Mouse (Mus musculus) erythroblast, adult 5-6 weeks (primary cell): ENCODE measurements around the gene Scn2a. TPM values are rescaled to one million over a fixed set of nuclear protein-coding genes. Genes with fewer than 3 reads are reported as not detected.

Source experiments
- ATAC-seq: replicated peaks from 2 replicates; pipeline ENCODE4 v1.8.0; 2016; ENCODE audit warnings: moderate number of reproducible peaks, mild to moderate bottlenecking, moderate TSS enrichment, inconsistent platforms; ENCODE audit not compliant: poor library complexity, low FRiP score, severe bottlenecking
- total RNA-seq, 2 experiments: library from RNA; stranded (forward) in 1 of 2; stranded (reverse) in 1 of 2; fragments of 150-400 nt in 1 of 2; fragments of 200-764, 138-1000 nt in 1 of 2; gene quantifications; 2 replicates each; pipeline versions ENCODE4 v1.2.3 to v1.2.4; 2015 to 2017; ENCODE audit warnings: low replicate concordance in 2 of 2

Scn2a gene
- not detected in 2 replicates for total RNA-seq (2015; ENCODE audit: low replicate concordance)
- not detected in 2 replicates for total RNA-seq (2017; ENCODE audit: low replicate concordance)

DNA sequence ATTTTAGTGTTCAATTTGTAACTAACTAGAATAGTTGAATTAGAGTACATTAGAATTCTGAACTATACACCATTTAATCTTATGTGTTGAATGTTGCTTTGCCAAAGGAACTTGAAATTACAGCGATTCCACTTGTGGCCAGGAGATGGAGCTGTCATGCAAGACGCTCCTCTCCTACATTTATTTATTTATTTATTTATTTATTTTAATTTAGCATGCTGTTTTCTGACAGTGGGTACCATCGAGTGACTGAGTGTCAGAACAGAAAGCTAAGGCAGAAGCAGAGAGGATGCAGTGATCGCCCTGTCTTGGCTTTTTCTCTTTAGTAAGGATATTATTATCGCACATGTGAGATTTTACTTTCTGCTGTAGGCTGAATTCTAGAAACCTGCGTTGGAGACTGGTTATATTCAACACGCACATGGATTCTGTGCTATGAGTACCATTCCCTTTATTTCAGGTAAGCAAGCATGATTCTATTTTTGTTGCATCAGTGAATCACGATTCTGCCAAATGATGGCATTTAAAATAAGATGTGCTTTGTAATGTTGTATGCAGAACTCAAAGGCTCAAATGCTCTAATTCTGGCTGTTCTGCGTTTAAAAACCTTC is at the start of gene Scn2a:
Gene Scn2a (plus strand): TSS at position 216 of the 611 bp plus-strand sequence.
- ATAC-seq, result no peak

DNA sequence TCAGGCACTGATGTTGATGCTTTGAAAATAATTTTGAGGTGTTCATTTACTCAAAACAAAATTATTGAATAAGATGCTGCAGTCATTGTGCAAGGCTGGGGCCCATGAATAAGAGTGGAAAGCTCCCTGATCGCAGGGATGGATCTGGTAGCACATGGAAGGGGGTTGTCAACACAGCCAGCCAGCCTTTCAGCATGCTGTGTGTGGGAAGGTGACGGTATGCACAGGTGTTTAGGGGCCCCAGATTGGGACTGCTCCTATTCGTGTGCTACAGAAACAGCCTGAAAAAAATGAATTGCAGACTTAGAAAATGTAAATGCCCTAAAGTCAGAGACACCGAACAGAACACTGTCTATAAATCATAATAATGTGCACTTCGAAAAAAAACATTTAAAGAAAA is 32.9 kb upstream of the Scn2a start:
- ATAC-seq, result no peak

DNA sequence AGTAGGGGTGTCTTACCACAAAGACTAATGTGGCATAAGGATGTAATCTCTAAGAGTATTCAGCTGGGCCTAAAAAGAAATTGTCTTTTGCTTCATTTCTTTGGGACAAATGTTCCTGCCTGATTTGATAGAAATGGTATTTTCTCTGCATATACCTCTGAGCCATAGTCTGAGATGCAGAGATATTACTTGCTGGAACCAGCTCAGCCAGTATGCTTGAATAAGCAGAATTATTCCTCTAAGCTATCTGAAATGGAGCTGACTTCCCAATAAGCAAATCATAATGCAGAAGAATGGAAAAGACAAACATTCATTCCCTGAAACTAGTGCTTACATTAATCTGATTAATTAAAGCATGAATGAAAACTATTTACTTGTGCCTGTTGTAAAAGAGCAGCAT is 12.8 kb upstream of the Scn2a start:
- no peak for ATAC-seq

DNA sequence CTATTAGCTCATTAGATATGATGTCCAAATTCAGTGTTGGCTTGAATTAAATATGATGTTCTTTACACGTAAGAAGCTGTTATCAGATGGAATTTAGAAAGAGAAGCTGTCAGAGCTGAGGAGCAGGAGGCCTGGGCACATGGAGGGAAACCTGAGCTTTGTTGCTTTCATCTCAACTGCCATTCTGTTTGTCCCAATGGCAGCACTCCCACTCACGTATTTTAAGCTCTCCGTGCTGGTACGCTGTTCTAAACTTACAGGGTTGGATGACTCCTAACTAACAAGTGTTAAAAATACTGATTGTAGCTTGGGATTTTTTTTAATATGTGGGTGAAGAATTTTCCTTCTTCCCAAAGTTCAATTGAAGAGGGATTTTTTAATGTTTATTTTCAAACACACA is 8.7 kb upstream of the Scn2a start:
- no peak for ATAC-seq

DNA sequence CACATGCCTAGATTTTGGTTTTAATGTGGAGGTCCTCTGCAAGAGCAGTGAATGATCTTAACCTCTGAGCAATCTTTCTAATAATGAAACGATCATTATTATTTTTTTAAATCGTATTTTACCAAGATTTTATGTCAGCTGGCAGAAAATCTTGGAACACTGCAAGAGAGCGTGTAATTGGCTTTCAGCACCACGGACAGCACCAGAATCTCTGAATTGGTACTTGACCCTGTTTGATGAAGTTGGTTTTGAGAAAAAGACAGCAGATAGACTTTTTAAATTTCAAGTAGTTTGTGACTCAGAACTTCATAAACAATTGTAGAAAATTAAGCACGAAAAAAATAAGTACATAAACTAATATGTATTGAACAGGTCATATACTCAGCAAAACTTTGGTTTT is 790 bp upstream of the Scn2a start:
- no peak for ATAC-seq

DNA sequence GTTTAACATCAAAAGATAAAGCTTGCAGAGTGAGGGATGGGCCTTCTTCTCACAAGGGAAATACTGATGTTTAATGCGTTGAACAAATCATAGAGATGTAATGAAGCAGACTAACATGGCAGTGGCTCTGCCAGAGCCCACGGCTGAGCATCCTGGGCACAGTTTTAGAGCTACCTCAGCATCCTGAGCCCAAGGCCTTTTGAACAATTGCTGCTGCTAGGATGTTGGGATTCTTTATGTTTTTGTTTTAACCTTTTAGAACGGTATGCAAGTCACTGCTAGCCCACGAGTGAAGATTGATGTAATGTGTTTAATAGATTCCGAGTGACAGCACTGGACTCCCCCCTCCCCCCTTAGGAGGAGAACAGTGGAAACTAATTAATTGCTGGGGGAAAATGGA is 683 bp downstream of the Scn2a start:
- no peak for ATAC-seq

DNA sequence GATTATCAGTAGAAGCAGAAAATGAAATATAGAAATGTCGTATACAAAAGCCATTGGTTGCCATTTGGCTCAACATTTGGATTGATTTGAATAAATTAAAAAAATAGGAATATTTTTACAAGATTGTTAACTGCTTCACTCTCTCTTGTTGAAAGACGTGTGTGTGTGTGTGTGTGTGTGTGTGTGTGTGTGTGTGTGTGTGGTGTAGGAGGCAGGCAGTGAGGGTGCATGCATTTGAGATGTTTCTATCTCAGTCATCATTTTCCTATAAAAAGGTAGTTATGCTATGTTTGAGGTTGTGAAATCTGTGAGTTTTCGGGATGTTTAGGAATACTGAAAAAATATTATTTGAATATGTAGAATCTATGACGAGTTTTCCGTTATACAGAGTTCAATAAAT is 1.3 kb downstream of the Scn2a start:
- no peak for ATAC-seq

DNA sequence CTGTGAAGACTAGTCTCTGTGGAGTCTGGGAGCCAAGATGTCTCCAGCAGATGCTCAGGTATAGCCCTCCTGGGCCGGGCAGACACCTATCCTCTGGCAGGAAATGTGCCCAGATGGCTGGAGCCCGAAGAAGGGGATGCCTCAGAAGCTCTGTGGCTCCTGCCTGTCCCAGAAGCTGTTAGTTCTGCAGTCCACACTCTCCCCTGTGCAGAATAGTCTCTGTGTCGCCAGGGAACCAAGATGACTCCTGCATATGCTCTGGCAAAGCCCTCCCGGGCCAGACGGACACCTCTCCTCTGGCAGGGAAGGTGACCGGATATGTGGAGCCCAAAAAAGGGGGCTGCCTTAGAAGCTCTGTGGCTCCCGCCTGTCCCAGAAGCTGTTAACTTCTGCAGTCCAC is 32.1 kb downstream of the Scn2a start:
- no peak for ATAC-seq

DNA sequence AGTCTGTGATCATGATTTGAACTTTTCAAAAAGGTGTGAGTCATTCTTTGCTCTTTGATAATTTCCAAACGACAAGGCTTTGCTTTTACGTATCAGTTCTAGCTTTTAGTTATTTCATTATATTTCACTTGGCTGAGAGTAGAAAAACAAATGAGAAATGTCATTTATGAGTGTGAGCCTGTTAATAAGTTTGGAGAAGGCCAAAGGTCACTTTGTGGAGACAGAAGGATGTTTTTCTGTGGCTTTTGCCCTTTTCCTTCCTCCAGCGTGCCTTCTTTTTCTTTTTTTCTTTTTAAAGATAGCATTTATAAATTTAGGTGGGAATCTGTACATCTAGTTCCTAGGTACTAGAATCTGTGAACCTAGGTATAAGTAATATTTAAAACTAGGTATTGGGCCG is 36.5 kb downstream of the Scn2a start:
- ATAC-seq, result no peak

DNA sequence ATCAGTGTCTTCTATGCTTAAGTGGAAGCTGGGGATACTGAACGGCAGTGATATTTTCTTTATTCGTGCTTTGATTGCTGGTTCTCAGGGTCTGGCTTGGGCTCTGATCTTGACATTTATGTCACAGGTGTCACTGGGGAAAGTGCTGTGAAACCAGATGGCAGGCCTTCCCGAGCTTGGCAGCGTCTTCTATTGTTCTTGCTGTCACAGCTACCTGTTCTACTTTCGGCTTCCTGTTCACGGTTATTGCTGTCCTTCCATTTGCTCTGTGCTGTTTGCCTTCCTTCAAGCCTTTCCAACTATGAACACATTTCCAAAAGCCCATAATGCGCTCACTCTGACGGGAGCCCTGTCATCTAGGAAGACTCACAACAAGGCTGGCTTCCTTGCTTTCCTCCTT is 37.9 kb downstream of the Scn2a start:
- ATAC-seq, result no peak

DNA sequence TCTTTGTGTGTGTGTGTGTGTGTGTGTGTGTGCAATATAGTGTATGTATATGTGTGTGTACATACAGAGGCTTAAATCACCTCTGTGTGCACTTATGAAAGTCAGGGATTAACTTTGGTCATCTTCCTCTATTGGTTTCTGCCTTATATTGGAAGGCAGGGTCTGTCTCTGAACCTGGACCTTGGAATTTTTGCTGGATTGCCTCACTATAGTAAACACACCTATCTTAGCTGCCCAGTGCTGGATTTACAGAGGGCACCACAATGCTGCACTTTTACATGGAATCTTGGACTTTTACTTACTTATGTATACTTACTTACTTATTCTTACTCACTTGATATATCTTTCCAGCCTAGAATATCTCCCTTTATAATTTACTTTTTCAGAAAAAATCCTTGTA is 43.3 kb downstream of the Scn2a start:
- ATAC-seq, result no peak

DNA sequence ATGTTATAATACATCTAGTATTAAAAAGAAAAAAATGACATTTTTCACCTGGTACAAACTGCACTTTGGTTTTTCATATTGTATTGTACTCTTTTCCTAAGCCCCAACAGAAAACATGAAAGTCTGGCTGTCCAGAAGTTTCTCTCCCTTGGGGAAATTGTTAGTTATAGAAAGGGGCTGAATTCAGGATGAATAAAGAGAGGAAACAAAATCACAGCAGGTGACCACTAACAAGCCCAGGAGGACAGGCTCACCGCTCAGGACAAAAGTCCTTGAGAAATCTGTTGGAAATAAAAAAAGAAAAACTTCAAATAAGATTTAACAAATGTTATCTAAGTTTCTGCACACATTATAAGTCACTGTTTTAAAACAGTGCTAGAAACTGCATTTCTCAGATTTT is 43.9 kb downstream of the Scn2a start:
- no peak for ATAC-seq

DNA sequence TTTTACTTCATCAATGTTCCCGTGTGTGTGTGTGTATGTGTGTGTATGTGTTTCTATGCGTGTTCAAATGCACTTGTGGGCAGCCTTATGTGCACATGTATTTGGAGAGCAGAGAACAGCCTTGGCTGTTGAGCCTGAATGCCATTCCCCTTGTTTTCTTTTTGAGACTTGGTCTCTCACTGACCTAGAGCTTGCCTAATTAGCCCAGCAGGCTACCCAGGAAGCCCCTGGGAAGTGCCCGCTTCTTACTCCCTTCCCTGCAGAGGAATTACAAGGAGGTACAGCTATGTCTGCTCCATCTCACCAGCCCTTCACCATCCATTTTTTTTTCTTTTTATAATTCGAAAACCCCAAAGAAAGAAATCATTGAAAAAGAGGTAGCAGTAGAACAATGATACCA is 44.6 kb downstream of the Scn2a start:
- no peak for ATAC-seq

DNA sequence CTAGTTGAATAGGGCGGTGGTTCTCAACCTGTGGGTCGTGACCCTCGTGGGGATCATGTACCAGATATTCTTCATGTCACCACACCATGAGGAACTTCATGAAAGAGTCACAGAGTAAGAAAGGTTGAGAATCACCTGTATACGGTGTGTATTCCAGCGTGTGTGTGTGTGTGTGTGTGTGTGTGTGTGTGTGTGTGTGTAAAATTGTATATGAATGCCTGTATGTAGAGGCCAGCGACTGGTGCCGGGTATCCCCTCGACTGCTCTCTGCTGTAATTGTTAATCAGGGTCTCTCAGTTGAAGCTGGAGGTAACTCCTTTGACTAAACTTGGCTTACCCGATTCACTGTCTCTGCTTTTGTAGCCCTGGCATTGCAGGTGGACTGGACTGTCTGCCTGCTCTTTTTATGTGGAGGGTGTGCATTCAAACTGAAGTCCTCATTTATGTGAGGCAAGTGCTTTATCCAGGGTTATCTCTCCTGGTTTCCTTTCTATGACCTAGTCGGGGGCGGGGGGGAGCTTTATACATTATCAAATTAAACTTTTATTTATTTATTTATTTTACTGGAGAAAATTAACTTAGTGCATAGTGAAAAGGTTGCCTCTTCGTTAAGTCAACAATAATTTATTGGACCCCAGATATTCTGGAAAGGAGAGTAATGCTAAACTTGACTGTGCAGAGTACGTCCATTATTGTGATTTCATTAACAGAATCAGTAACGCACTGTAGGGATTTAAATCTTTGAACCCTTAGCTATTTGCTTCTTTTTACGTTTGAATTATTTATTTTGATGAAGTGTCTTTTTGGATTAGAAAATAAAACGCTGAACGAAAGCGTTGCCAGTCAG is 47.2 kb downstream of the Scn2a start:
- no peak for ATAC-seq

DNA sequence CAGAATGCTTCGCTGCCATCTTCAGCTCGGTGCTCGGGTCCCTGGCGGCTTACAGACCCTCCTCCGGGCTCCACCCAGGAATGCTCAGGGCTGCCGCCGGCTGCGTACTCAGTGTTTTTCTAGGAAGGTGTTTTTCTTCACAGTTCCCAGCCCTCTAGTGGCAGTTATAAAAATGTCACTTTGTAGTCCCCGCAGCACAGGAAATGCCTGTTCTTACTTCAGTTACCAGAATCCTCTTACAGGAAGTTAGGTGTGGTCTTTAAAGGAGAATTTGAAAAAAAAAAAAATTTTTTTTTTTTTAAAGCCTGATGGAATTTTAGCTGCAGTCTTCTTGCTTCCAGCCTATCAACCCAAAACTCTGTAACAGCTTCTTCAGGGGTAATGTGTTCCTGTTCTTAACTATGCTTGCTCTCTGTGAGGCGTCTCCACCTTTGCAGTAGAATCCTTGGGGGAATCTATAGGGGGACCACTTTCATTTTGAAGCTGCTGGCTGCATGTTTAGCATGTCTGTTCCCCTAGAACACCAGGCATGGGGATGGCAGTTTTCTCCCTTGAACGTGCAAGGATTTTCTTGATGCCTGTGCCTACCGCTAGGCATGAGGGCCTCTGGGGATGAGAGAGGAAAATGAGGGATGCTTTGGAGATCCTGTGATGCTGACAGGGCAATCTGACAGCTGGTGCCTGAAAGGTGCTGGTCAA is 48.0 kb downstream of the Scn2a start:
- ATAC-seq, result no peak

DNA sequence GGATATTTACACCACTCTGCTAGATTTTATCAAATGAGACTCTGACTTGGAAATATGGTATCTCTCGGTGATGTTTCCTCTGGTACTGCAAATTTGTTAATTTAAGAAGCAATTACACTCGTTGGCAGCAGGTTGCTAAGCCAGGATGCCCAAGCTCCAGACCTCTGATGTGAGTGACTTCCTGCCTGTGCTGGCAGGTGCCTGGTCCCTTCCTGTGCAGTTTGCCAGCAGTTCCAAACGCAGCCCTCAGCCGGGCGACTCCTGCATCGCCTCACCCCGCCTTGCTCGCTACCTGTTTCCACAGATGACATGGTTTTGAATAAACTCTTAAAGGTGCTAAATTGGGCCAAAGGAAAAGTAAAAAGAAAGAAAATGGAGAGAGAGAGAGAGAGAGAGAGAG is 49.0 kb downstream of the Scn2a start:
- ATAC-seq, result no peak

DNA sequence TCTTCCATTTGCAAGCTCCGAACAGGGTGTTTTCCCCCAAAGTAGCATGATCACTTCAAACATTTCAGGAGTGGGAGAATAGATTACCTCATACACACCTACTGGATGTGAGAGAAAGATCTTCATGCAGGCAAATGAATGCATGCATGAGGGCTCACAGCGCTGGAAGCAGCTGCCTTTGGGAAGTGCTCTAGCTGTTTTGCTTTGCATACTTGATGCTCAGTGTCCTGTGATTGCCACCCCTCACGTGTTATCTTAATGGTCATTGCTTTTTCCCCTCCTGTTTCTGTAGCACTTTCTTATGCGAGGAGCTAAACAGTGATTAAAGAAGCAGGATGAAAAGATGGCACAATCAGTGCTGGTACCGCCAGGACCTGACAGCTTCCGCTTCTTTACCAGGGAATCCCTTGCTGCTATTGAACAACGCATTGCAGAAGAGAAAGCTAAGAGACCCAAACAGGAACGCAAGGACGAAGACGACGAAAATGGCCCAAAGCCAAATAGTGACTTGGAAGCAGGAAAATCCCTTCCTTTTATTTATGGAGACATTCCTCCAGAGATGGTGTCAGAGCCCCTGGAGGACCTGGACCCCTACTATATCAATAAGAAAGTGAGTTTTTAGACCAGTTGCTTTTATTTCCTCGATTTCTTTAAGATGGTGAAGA is 49.7 kb downstream of the Scn2a start:
- no peak for ATAC-seq

DNA sequence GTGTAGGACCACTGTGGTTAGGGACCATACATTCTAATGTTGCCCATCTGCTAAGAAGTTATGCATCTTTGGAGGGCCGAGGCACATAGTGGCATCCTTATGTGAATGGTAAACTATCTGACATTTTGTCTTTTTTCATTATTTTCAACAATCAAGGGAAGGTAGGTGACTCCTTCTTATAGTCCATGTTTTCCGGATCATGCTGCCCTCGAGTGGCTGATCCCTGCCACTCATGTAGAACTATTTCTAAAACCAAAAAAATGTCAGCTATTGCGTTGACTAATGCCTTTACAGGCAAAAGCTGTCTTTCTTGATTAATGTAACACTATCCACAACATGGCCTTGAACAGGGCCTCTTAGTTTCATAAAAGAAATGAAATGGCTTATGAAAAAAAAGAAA is 59.0 kb downstream of the Scn2a start:
- no peak for ATAC-seq

DNA sequence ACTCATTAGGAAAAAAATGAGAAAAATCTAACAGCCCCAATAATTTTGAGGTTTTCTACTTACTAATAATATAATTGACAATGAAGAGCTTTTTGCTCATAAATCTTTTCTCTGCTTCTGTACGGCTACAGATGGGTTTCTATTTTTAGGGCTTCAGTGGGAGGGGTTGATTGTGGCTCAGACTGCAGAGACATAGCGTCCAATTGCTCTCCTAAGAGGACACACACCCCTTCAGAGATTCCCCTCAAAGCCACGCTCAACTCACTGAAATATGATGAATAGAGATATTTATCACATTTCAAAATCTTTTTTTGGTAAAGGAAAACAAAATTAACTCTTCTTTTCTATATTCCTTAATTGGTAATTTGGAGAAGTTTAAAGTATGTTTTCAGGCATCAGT is 64.6 kb downstream of the Scn2a start:
- no peak for ATAC-seq

DNA sequence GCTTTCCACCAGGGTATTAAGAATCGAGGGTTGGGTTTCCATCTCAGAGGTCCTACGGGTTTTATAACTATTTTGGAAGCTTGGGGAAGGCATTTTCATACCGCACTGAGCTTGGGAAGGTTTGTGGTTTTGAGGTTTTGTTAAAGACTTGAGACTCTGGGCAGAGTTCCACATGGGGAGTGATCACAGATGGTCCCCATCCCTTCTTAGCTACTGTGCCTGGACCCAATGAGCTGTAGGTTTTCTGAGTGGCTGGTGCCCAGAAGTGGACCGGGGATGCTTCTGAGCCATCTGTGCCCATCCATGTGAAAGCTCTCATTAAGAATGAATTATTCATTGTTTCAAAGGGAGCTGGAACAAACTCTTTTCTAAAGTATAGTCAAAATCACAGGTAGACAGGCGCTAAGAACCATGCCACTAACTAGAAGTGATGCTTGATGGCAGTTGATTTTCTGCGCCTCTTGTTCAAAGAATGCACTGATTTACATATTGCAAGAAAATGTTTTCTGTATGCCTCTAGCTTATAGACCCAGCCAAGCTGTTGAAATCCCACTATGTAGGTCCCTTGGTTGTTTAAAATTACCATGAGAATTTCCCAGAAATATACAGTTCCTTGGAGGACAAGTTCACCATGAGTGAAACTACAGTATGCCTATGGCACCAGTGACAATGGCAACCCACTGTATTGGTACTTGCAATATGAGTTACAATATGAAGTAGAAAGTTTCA is 70.0 kb downstream of the Scn2a start:
- no peak for ATAC-seq
